Mouse (Mus musculus) lung, adult 2 months (tissue): Measurements from ENCODE around the gene Chmp2a. TPM values are rescaled to one million over a fixed set of nuclear protein-coding genes. Genes with fewer than 3 reads are reported as not detected.

Experiments
- DNase-seq: peaks from one replicate; pipeline ENCODE4 v3.0.0; 2022
- H3K4me1 ChIP-seq: fragments of 200-500 bp; 2 replicates; pipeline ENCODE4 v1.6.1; 2011; ENCODE audit warnings: low read length; ENCODE audit not compliant: control insufficient read depth, insufficient read depth
- H3K4me3 ChIP-seq: fragments of 200-500 bp; replicated peaks from 2 replicates; pipeline ENCODE3; 2011; ENCODE audit warnings: low read depth, mild to moderate bottlenecking, control low read depth, low read length; ENCODE audit errors: extremely low read depth
- CTCF ChIP-seq: fragments of 200-500 bp; IDR thresholded peaks from 2 replicates; pipeline ENCODE4 v1.5.1; 2011; ENCODE audit warnings: mild to moderate bottlenecking, low read length, control low read depth; ENCODE audit not compliant: insufficient read depth
- POLR2A ChIP-seq: fragments of 200-500 bp; IDR thresholded peaks from 2 replicates; pipeline ENCODE4 v1.6.1; 2011; ENCODE audit warnings: low read depth, mild to moderate bottlenecking, control low read depth, low read length, borderline replicate concordance; ENCODE audit errors: extremely low read depth
- WGBS: fragments of 180-500 bp; shearing (Covaris S2); methylation state at CpG from one replicate; pipeline ENCODE4 v1.1.7; 2018; 5-methylcytosine and 5-hydroxymethylcytosine counted together
- polyA plus RNA-seq: library from polyadenylated mRNA; depleted of rRNA; stranded (reverse); fragments of >200 nt; gene quantifications from 2 replicates; pipeline ENCODE4 v1.2.3, GENCODE M21; 2012; rRNA removed

The Chmp2a gene
- polyA plus RNA-seq, 1 experiment = 93.5 TPM

DNA sequence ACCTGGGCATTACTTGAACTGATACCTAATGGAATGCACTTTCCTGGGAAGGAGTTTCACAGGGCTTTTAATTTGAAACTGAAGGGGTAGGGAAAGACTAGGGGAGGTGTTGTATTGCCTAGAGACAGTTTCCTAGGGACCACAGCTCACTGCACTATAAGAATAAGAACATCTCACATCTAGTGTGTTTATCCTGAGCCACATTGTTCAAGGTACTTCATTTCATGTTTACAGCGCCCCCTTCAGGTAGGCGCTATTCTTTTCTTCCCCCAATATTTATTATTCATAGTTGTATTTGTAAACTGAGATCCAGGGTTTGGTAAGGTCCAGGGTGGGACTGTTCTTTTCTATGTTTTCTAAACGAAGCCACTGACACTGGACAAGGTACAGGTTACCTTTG is 42.4 kb downstream of the Chmp2a start:
- 4% methylated on average over 3 of the region's 3 CpGs for WGBS
- Histone ChIP-seq H3K4me1 (no peaks in the 10 kb centered on the region), H3K4me3 (no peak overlapping the region)
- peak; percentile 23 for DNase-seq
- TF ChIP-seq POLR2A = no peak
- 0 out of 2 replicates have a peak, but pooled peaks have one; percentile 2 for TF ChIP-seq CTCF

DNA sequence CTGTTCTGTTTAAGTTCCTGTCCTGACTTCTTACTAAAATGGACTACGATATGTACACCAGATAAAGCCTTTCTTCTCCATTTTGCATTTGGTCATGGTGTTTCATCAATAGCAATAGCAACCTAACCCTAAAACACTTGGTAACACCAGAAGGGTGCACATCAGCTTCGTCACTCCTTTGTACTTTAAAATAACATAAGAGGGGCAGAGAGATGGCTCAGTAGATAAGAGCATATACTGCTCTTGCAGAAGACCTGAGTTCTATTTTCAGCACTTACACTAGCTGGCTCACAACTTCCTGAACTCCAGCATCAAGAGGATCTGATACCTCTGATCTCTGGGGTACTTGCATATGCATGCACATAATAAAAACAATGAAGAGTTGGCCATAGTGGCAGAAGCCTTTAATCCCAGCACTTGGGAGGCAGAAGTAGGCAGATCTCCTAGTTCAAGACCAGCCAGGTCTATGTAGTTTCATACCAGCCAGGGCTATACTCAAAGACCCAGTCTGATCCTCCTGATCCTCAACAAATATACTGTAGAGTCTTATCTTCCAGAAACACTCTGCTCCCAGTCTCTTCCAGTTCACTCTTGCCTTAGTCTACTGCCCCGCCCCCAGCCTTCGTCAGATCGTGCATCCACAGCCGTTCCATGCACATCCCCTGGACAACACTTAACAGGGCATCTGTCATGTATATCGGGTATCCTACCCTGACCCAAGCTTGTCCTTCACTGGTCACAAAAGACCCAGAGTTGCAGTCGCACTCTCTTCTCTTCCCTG is 47.0 kb downstream of the Chmp2a start:
- TF ChIP-seq CTCF (no peak), POLR2A (no peak)
- 76% methylated on average over 8 of the region's 8 CpGs for WGBS

DNA sequence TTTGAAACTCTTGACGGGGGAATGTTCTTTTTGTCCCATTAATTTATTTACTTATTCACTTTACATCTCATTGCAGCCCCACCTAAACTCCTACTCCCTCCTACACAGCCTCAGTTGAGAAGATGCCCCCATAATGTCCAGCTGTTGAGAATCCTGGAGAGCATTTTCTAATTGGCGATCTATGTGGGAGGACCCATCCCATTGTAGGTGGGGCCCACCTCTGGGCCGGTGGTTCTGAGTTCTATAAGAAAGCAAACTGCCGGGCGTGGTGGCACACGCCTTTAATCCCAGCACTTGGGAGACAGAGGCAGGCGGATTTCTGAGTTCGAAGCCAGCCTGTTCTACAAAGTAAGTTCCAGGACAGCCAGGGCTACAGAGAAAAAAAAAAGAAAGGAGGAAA is 47.7 kb downstream of the Chmp2a start:
- WGBS = 78% methylated on average over 8 of the region's 8 CpGs
- no peak overlapping the region for H3K4me3 ChIP-seq
- DNase-seq = no peak
- TF ChIP-seq CTCF = no peak
- TF ChIP-seq POLR2A = no peak
- H3K4me1 ChIP-seq = no peaks in the 10 kb centered on the region

More for the DNA sequence above, 47.0 kb downstream of the Chmp2a start:
- no peaks in the 10 kb centered on the region for H3K4me1 ChIP-seq
- no peak overlapping the region for H3K4me3 ChIP-seq
- no peak for DNase-seq

- WGBS = 89% methylated on average over 1 of the region's 1 CpGs
- no peak overlapping the region for H3K4me3 ChIP-seq
- H3K4me1 ChIP-seq = no peaks in the 10 kb centered on the region
- TF ChIP-seq POLR2A = no peak
- TF ChIP-seq CTCF = no peak
- DNase-seq = no peak
These were observed 48.9 kb downstream of the Chmp2a start for GRCm38 (mm10) chr7:12985724-12986123.

Other genes with a start within 250 kb of the Chmp2a start
- 1.4 and 3.1 TPM in 2 replicates for gene Zscan18, start 231.2 kb downstream of the Chmp2a start, polyA plus RNA-seq
- gene Zfp329, start 215.9 kb downstream of the Chmp2a start, polyA plus RNA-seq = 0.91 and 2.1 TPM in 2 replicates
- gene Zfp110, start 200.0 kb downstream of the Chmp2a start, polyA plus RNA-seq = 8.9 and 12.1 TPM in 2 replicates
- gene Zfp128, start 153.6 kb downstream of the Chmp2a start, polyA plus RNA-seq = 0.74 and 1.2 TPM in 2 replicates
- gene Zscan22, start 137.0 kb downstream of the Chmp2a start, polyA plus RNA-seq = 8.4 and 8.5 TPM in 2 replicates
- gene Rps5, start 112.5 kb downstream of the Chmp2a start, polyA plus RNA-seq = 1,316 and 1,420 TPM in 2 replicates
- 2.3 and 7.0 TPM in 2 replicates for gene Rnf225, start 107.4 kb downstream of the Chmp2a start, polyA plus RNA-seq
- gene Zfp324, start 69.0 kb downstream of the Chmp2a start, polyA plus RNA-seq = 6.1 and 6.8 TPM in 2 replicates
- 5.3 and 7.4 TPM in 2 replicates for gene Zfp446, start 57.0 kb downstream of the Chmp2a start, polyA plus RNA-seq
- gene Slc27a5, start 36.6 kb downstream of the Chmp2a start, polyA plus RNA-seq = 0.20 and 0.75 TPM in 2 replicates
- 170 and 214 TPM in 2 replicates for gene Trim28, start 35.7 kb downstream of the Chmp2a start, polyA plus RNA-seq
- gene Zbtb45, start 24.8 kb downstream of the Chmp2a start, polyA plus RNA-seq = 23.5 and 30.7 TPM in 2 replicates
- gene Ube2m, start 3.5 kb upstream of the Chmp2a start, polyA plus RNA-seq = 82.5 and 143 TPM in 2 replicates
- 2.3 and 2.5 TPM in 2 replicates for gene Mzf1, start 20.0 kb upstream of the Chmp2a start, polyA plus RNA-seq
- gene Vmn1r85, start 60.4 kb upstream of the Chmp2a start, polyA plus RNA-seq = not detected in 2 replicates
- not detected in 2 replicates for gene Vmn1r86, start 85.1 kb upstream of the Chmp2a start, polyA plus RNA-seq
- not detected in 2 replicates for gene Vmn1r87, start 105.3 kb upstream of the Chmp2a start, polyA plus RNA-seq
- gene Vmn1r88, start 124.8 kb upstream of the Chmp2a start, polyA plus RNA-seq = not detected in 2 replicates
- gene Vmn1r89, start 178.2 kb upstream of the Chmp2a start, polyA plus RNA-seq = not detected in 2 replicates
- 4.4 and 4.7 TPM in 2 replicates for gene Lig1, start 242.5 kb upstream of the Chmp2a start, polyA plus RNA-seq
- 5.3 and 6.0 TPM in 2 replicates for gene Zswim9, start 243.9 kb upstream of the Chmp2a start, polyA plus RNA-seq